Mouse (Mus musculus) liver, adult 2 months (tissue): ENCODE data around the gene Parva. TPM values are rescaled to one million over a fixed set of nuclear protein-coding genes. Genes with fewer than 3 reads are reported as not detected.
A peak's percentile ranks its signal among the peaks of the same experiment; 100 is the strongest.

Source experiments
- DNase-seq: peaks from one replicate; pipeline ENCODE4 v3.0.0-alpha.2; 2011; ENCODE audit warnings: low read depth, low spot score; ENCODE audit errors: extremely low read depth
- H3K27ac ChIP-seq: fragments of 200-500 bp; replicated peaks from 2 replicates; pipeline ENCODE4 v1.5.1; 2012; ENCODE audit warnings: low read depth, mild to moderate bottlenecking, control low read depth, inconsistent platforms, low read length; ENCODE audit not compliant: insufficient read depth
- H3K27me3 ChIP-seq: fragments of 200-500 bp; 2 replicates; pipeline ENCODE4 v1.6.1; 2012; ENCODE audit warnings: mild to moderate bottlenecking, moderate library complexity, low read length, inconsistent platforms; ENCODE audit not compliant: control insufficient read depth, insufficient read depth
- H3K36me3 ChIP-seq: fragments of 200-500 bp; 2 replicates; pipeline ENCODE4 v1.6.1; 2012; ENCODE audit warnings: low read length, inconsistent platforms; ENCODE audit not compliant: control insufficient read depth, insufficient read depth
- H3K4me1 ChIP-seq: fragments of 200-500 bp; 2 replicates; pipeline ENCODE4 v1.6.1; 2011; ENCODE audit warnings: low read length; ENCODE audit not compliant: control insufficient read depth, insufficient read depth
- H3K4me3 ChIP-seq: fragments of 200-500 bp; 2 replicates; pipeline ENCODE4 v1.5.1; 2011; ENCODE audit warnings: low read depth, mild to moderate bottlenecking, control low read depth, low read length, moderate library complexity; ENCODE audit not compliant: insufficient read depth
- H3K79me2 ChIP-seq: fragments of 200-500 bp; 2 replicates; pipeline ENCODE4 v1.6.1; 2012; ENCODE audit warnings: inconsistent platforms, mild to moderate bottlenecking, low read length, moderate library complexity; ENCODE audit not compliant: control insufficient read depth, insufficient read depth
- H3K9ac ChIP-seq: fragments of 200-500 bp; 2 replicates; pipeline ENCODE4 v1.6.1; 2012; ENCODE audit warnings: low read depth, mild to moderate bottlenecking, control low read depth, inconsistent platforms, low read length
- CTCF ChIP-seq: fragments of 200-500 bp; IDR thresholded peaks from 2 replicates; pipeline ENCODE4 v1.5.1; 2011; ENCODE audit warnings: low read depth, low read length, control low read depth
- POLR2A ChIP-seq: fragments of 200-500 bp; IDR thresholded peaks from 2 replicates; pipeline ENCODE4 v1.6.1; 2011; ENCODE audit warnings: low read length, control low read depth; ENCODE audit not compliant: insufficient read depth; ENCODE audit errors: extremely low read depth
- WGBS: fragments of 180-500 bp; shearing (Covaris S2); methylation state at CpG from one replicate; pipeline ENCODE4 v1.1.7; 2018; 5-methylcytosine and 5-hydroxymethylcytosine counted together
- polyA plus RNA-seq: library from polyadenylated mRNA; depleted of rRNA; stranded (reverse); fragments of >200 nt; gene quantifications from 2 replicates; pipeline ENCODE4 v1.2.3, GENCODE M21; 2012
- total RNA-seq: library from RNA; depleted of rRNA; stranded (reverse); fragments of >200 nt; gene quantifications from 2 replicates; pipeline ENCODE4 v1.2.3, GENCODE M21; 2014

Parva gene
- total and polyA plus RNA-seq, 2 experiments = 18.8 to 27.2 TPM

- TF ChIP-seq CTCF (no peak), POLR2A (no peak)
- Histone ChIP-seq H3K9ac (no peak overlapping the region), H3K4me3 (no peak overlapping the region), H3K36me3 (peaks cover 6% of the 10 kb centered on the region; the same call in 1 of the 2 replicates), H3K27ac (no peak overlapping the region), H3K79me2 (no peaks in the 10 kb centered on the region), H3K4me1 (no peaks in the 10 kb centered on the region), H3K27me3 (no peaks in the 10 kb centered on the region)
- 100% methylated on average over 1 of the region's 1 CpGs for WGBS
- DNase-seq = no peak
Observed at GRCm38 (mm10) chr7:112587449-112587848, 160.1 kb downstream of the Parva start.

GRCm38 (mm10) chr7:112589530-112589929, 162.2 kb downstream of the Parva start:
- Histone ChIP-seq H3K79me2 (no peaks in the 10 kb centered on the region), H3K9ac (no peak overlapping the region), H3K27ac (no peak overlapping the region), H3K4me3 (no peak overlapping the region), H3K4me1 (no peaks in the 10 kb centered on the region), H3K27me3 (no peaks in the 10 kb centered on the region), H3K36me3 (peaks cover 6% of the 10 kb centered on the region; the same call in 1 of the 2 replicates)
- DNase-seq = no peak
- WGBS = 92% methylated on average over 6 of the region's 6 CpGs
- no peak for TF ChIP-seq CTCF
- TF ChIP-seq POLR2A = no peak

- no peaks in the 10 kb centered on the region for H3K4me1 ChIP-seq
- H3K27ac ChIP-seq = no peak overlapping the region
- H3K4me3 ChIP-seq = no peak overlapping the region
- H3K9ac ChIP-seq = no peak overlapping the region
- no peak for DNase-seq
- H3K27me3 ChIP-seq = no peaks in the 10 kb centered on the region
- TF ChIP-seq POLR2A (no peak), CTCF (no peak)
- WGBS = 24% methylated on average over 5 of the region's 5 CpGs
- H3K79me2 ChIP-seq = no peaks in the 10 kb centered on the region
- H3K36me3 ChIP-seq = peaks cover 2% of the 10 kb centered on the region; the same call in 1 of the 2 replicates
Observed at GRCm38 (mm10) chr7:112593586-112593985, 166.3 kb downstream of the Parva start.

GRCm38 (mm10) chr7:112595226-112595850, 168.0 kb downstream of the Parva start:
- Histone ChIP-seq H3K27me3 (no peaks in the 10 kb centered on the region), H3K36me3 (no peaks in the 10 kb centered on the region), H3K4me3 (no peak overlapping the region), H3K79me2 (no peaks in the 10 kb centered on the region), H3K27ac (no peak overlapping the region), H3K4me1 (no peaks in the 10 kb centered on the region; the same call in 1 of the 2 replicates), H3K9ac (no peak overlapping the region)
- 70% methylated on average over 6 of the region's 6 CpGs for WGBS
- peak; percentile 23 for DNase-seq
- TF ChIP-seq POLR2A (no peak), CTCF (no peak)

GRCm38 (mm10) chr7:112599650-112600049, 172.3 kb downstream of the Parva start:
- H3K4me3 ChIP-seq = no peak overlapping the region
- no peak overlapping the region for H3K27ac ChIP-seq
- no peaks in the 10 kb centered on the region for H3K27me3 ChIP-seq
- TF ChIP-seq POLR2A (no peak), CTCF (no peak)
- H3K4me1 ChIP-seq = no peaks in the 10 kb centered on the region; the same call in 1 of the 2 replicates
- H3K9ac ChIP-seq = no peak overlapping the region
- no peaks in the 10 kb centered on the region for H3K36me3 ChIP-seq
- no peaks in the 10 kb centered on the region for H3K79me2 ChIP-seq
- no peak for DNase-seq
- WGBS = 56% methylated on average over 2 of the region's 2 CpGs

- no peak overlapping the region for H3K4me3 ChIP-seq
- no peaks in the 10 kb centered on the region for H3K79me2 ChIP-seq
- no peaks in the 10 kb centered on the region; the same call in 1 of the 2 replicates for H3K4me1 ChIP-seq
- 36% methylated on average over 3 of the region's 3 CpGs for WGBS
- H3K27me3 ChIP-seq = no peaks in the 10 kb centered on the region
- H3K9ac ChIP-seq = no peak overlapping the region
- H3K27ac ChIP-seq = no peak overlapping the region
- H3K36me3 ChIP-seq = no peaks in the 10 kb centered on the region
- TF ChIP-seq CTCF (no peak), POLR2A (no peak)
- DNase-seq = peak; percentile 69
Observed at GRCm38 (mm10) chr7:112600163-112600562, 172.9 kb downstream of the Parva start.
